Mouse (Mus musculus) heart, postnatal 0 days (tissue): ENCODE measurements at regions not wholly inside any gene's neighbourhood (a gene's known extent, or its start where the extent isn't known, plus 50 kb on each side); places are given as distances from the start of the nearest gene placed in this dataset.

ENCODE experiments used
- ATAC-seq: fragments of 200-750 bp; cut with Nextera tagmentation; 2 replicates; pipeline ENCODE4 v1.8.0; 2017; ENCODE audit warnings: low read depth, moderate number of reproducible peaks, moderate library complexity; ENCODE audit not compliant: insufficient read depth
- DNase-seq: peaks from one replicate; pipeline ENCODE4 v3.0.0-alpha.2; 2016; ENCODE audit warnings: low spot score
- H3K27ac ChIP-seq: fragments of 300-500 bp; sonication (generic); 2 replicates; pipeline ENCODE4 v1.5.1; 2014; ENCODE audit warnings: low read depth, mild to moderate bottlenecking
- H3K27me3 ChIP-seq: fragments of 300-500 bp; sonication (generic); 2 replicates; pipeline ENCODE4 v1.6.1; 2014; ENCODE audit warnings: low read length, mixed read lengths; ENCODE audit not compliant: control insufficient read depth, insufficient read depth
- H3K36me3 ChIP-seq: fragments of 300-500 bp; sonication (generic); replicated peaks from 2 replicates; pipeline ENCODE4 v1.6.1; 2014; ENCODE audit warnings: low read length, mixed read lengths; ENCODE audit not compliant: control insufficient read depth, insufficient read depth
- H3K4me1 ChIP-seq: fragments of 300-500 bp; sonication (generic); 2 replicates; pipeline ENCODE4 v1.6.1; 2014; ENCODE audit warnings: antibody characterized with exemption; ENCODE audit not compliant: control insufficient read depth, insufficient read depth
- H3K4me2 ChIP-seq: fragments of 300-500 bp; sonication (generic); 2 replicates; pipeline ENCODE4 v1.6.1; 2014; ENCODE audit warnings: low read depth, mild to moderate bottlenecking, low read length, moderate library complexity
- H3K4me3 ChIP-seq: fragments of 300-500 bp; sonication (generic); 2 replicates; pipeline ENCODE4 v1.5.1; 2014; ENCODE audit warnings: low read depth, low read length
- H3K9ac ChIP-seq: fragments of 300-500 bp; sonication (generic); replicated peaks from 2 replicates; pipeline ENCODE4 v1.6.1; 2014; ENCODE audit warnings: low read depth, low read length, mixed read lengths
- H3K9me3 ChIP-seq: fragments of 300-500 bp; sonication (generic); replicated peaks from 2 replicates; pipeline ENCODE4 v1.6.1; 2016; ENCODE audit warnings: low read length; ENCODE audit not compliant: control insufficient read depth
- CTCF ChIP-seq: IDR thresholded peaks from 2 replicates; pipeline ENCODE4 v1.5.1; 2016; ENCODE audit warnings: antibody characterized with exemption, control low read depth, low read depth
- EP300 ChIP-seq: IDR thresholded peaks from 2 replicates; pipeline ENCODE4 v1.6.1; 2016; ENCODE audit warnings: antibody characterized with exemption, low read depth
- WGBS: fragments of 180-500 bp; shearing (Covaris S2); extraction: QIAGEN DNeasy Blood & Tissue Kit; methylation state at CpG from one replicate; pipeline ENCODE4 v1.1.7; 2014; 5-methylcytosine and 5-hydroxymethylcytosine counted together

GRCm38 (mm10) chr14:105841888-105842287, 54.7 kb downstream of the Spry2 start:
- Histone ChIP-seq H3K4me2 (no peak overlapping the region), H3K9me3 (no peaks in the 10 kb centered on the region), H3K9ac (no peak overlapping the region), H3K4me1 (no peaks in the 10 kb centered on the region), H3K27me3 (no peaks in the 10 kb centered on the region), H3K4me3 (no peak overlapping the region), H3K36me3 (no peaks in the 10 kb centered on the region), H3K27ac (no peak overlapping the region)
- no peak for ATAC-seq
- no peak for DNase-seq
- TF ChIP-seq EP300, result no peak
- no peak for TF ChIP-seq CTCF

GRCm38 (mm10) chr14:105837533-105837932, 59.1 kb downstream of the Spry2 start:
- no peaks in the 10 kb centered on the region for H3K27me3 ChIP-seq
- H3K4me3 ChIP-seq, result no peak overlapping the region
- no peak for ATAC-seq
- H3K9ac ChIP-seq, result no peak overlapping the region
- H3K4me2 ChIP-seq, result no peak overlapping the region
- H3K36me3 ChIP-seq, result no peaks in the 10 kb centered on the region
- no peak for DNase-seq
- no peaks in the 10 kb centered on the region for H3K9me3 ChIP-seq
- WGBS, result 75% methylated on average over 3 of the region's 3 CpGs
- no peak overlapping the region for H3K27ac ChIP-seq
- no peaks in the 10 kb centered on the region for H3K4me1 ChIP-seq
- TF ChIP-seq EP300 (no peak), CTCF (no peak)

- no peak overlapping the region for H3K27ac ChIP-seq
- H3K9me3 ChIP-seq, result no peaks in the 10 kb centered on the region
- H3K27me3 ChIP-seq, result no peaks in the 10 kb centered on the region
- H3K9ac ChIP-seq, result no peak overlapping the region
- TF ChIP-seq CTCF, result no peak
- TF ChIP-seq EP300, result no peak
- DNase-seq (peak; percentile 43), ATAC-seq (0 out of 2 replicates have a peak, but pooled peaks have one; percentile 33)
- 0 out of 2 replicates have a peak overlapping the region, but pooled peaks have one; percentile 3 for H3K4me2 ChIP-seq
- H3K4me3 ChIP-seq, result no peak overlapping the region
- H3K36me3 ChIP-seq, result no peaks in the 10 kb centered on the region
- WGBS, result 56% methylated on average over 12 of the region's 12 CpGs
- H3K4me1 ChIP-seq, result no peaks in the 10 kb centered on the region
Measured at GRCm38 (mm10) chr14:105830701-105831100, 65.9 kb downstream of the Spry2 start.

GRCm38 (mm10) chr14:105830301-105830700, 66.3 kb downstream of the Spry2 start:
- Histone ChIP-seq H3K4me2 (0 out of 2 replicates have a peak overlapping the region, but pooled peaks have one; percentile 3), H3K27me3 (no peaks in the 10 kb centered on the region)

GRCm38 (mm10) chr14:105823129-105823528, 73.5 kb downstream of the Spry2 start:
- no peak for DNase-seq
- Histone ChIP-seq H3K27ac (no peak overlapping the region), H3K9me3 (no peaks in the 10 kb centered on the region), H3K4me1 (no peaks in the 10 kb centered on the region), H3K27me3 (no peaks in the 10 kb centered on the region), H3K4me2 (no peak overlapping the region), H3K4me3 (no peak overlapping the region), H3K36me3 (no peaks in the 10 kb centered on the region), H3K9ac (no peak overlapping the region)
- 72% methylated on average over 8 of the region's 8 CpGs for WGBS
- TF ChIP-seq EP300 (no peak), CTCF (no peak)
- ATAC-seq, result no peak

More at GRCm38 (mm10) chr14:105830301-105830700, 66.3 kb downstream of the Spry2 start:
- Histone ChIP-seq H3K4me3 (no peak overlapping the region), H3K36me3 (no peaks in the 10 kb centered on the region), H3K27ac (no peak overlapping the region), H3K9me3 (no peaks in the 10 kb centered on the region), H3K9ac (no peak overlapping the region), H3K4me1 (no peaks in the 10 kb centered on the region)
- no peak for ATAC-seq
- 76% methylated on average over 4 of the region's 4 CpGs for WGBS
- TF ChIP-seq EP300, result no peak
- DNase-seq, result no peak

- TF ChIP-seq EP300 (no peak), CTCF (no peak)
Measured at GRCm38 (mm10) chr14:105822653-105823052, 74.0 kb downstream of the Spry2 start.

More at GRCm38 (mm10) chr14:105822653-105823052, 74.0 kb downstream of the Spry2 start:
- Histone ChIP-seq H3K36me3 (no peaks in the 10 kb centered on the region), H3K4me1 (no peaks in the 10 kb centered on the region), H3K9ac (no peak overlapping the region), H3K9me3 (no peaks in the 10 kb centered on the region), H3K4me2 (no peak overlapping the region), H3K27me3 (no peaks in the 10 kb centered on the region), H3K4me3 (no peak overlapping the region), H3K27ac (no peak overlapping the region)
- no peak for DNase-seq
- no peak for ATAC-seq
- WGBS, result 83% methylated on average over 9 of the region's 9 CpGs
